Mouse (Mus musculus) testis, adult 2 months (tissue): ENCODE measurements around the gene Lhfpl1.

Experiments
- CTCF ChIP-seq: fragments of 200-500 bp; IDR thresholded peaks from 2 replicates; pipeline ENCODE4 v1.5.1; 2012; ENCODE audit warnings: low read depth, mild to moderate bottlenecking, inconsistent platforms, low read length, moderate library complexity; ENCODE audit not compliant: control insufficient read depth, insufficient read depth, insufficient replicate concordance
- POLR2A ChIP-seq: fragments of 200-500 bp; IDR thresholded peaks from 2 replicates; pipeline ENCODE4 v1.6.1; 2012; ENCODE audit warnings: low read depth, mild to moderate bottlenecking, inconsistent platforms, low read length, moderate library complexity; ENCODE audit not compliant: control insufficient read depth

DNA sequence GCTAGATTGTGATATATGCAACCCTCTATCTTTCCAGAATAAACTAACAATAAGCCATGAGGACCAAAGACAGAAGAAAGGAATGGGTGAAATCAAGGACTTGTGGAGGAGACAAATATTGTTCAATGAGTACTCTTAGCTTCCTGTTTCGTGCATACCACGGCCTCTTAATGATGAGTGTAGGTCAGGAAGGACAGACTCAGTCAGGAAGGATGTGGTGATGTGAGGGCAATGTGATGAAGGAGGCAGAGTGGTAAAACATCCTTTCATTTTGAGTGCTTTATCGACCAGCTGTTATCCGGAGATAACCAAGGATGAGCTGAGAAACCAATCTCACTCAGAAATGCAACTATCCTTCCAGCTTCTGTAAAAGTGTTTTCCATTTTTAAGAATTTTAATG, 13.6 kb upstream of the Lhfpl1 start:
- TF ChIP-seq CTCF (no peak), POLR2A (no peak)
